Mouse (Mus musculus) thymus, adult 2 months (tissue): ENCODE measurements around the gene Gm49378.

Experiments
- CTCF ChIP-seq: fragments of 200-500 bp; IDR thresholded peaks from 2 replicates; pipeline ENCODE4 v1.5.1; 2012; ENCODE audit warnings: mild to moderate bottlenecking, control low read depth, low read length, moderate library complexity, borderline replicate concordance; ENCODE audit not compliant: control insufficient read depth, poor library complexity, insufficient read depth; ENCODE audit errors: extremely low read depth
- POLR2A ChIP-seq: fragments of 200-500 bp; IDR thresholded peaks from 2 replicates; pipeline ENCODE4 v1.6.1; 2012; ENCODE audit warnings: mild to moderate bottlenecking, low read length, control low read depth, moderate library complexity; ENCODE audit not compliant: control insufficient read depth, poor library complexity, insufficient read depth; ENCODE audit errors: extremely low read depth

DNA sequence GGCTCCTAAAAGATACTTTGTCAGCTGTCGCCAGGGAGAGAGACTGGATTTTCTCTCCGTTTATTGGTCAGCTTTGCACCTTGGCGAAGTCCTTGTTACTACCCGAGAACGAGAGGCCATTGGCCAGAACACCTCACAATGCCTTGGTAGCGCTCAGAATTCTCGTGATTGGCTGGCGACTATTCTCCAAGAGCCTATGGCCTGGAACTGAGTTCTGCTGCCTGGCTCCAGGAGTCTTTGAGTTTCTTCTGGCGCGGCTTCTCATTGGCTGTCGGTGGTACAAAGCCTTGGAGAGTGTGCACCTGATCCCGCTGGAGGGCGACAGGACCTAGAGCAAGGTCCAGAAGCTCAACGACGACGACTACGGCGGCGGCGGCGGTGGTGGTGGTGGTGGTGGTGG lies 19.9 kb downstream of the Gm49378 start, which contains the start of gene Rec8:
- TF ChIP-seq CTCF (no peak), POLR2A (no peak)
